Mouse (Mus musculus) megakaryocyte-erythroid progenitor cell, adult 5-6 weeks (primary cell): ENCODE data around the gene Mcrip1. TPM values are rescaled to one million over a fixed set of nuclear protein-coding genes. Genes with fewer than 3 reads are reported as not detected.

Experiments used
- ATAC-seq: replicated peaks from 2 replicates; pipeline ENCODE4 v1.8.0; 2016; ENCODE audit warnings: mild to moderate bottlenecking, inconsistent platforms; ENCODE audit not compliant: severe bottlenecking, poor library complexity, low FRiP score, low TSS enrichment
- total RNA-seq, 2 experiments: library from RNA; stranded (forward) in 1 of 2; stranded (reverse) in 1 of 2; fragments of 200-1000, 215-1000 nt in 1 of 2; fragments of >200 nt in 1 of 2; fragmentation: Nextera tagmentation in 1 of 2; gene quantifications; 2 replicates each; pipeline ENCODE4 v1.2.3; 2014 to 2017

Gene Mcrip1
- total RNA-seq, 2 experiments from 2014 or later: 18.8 to 60.4 TPM

- ATAC-seq: no peak
These were observed 51.3 kb downstream of the Mcrip1 start for GRCm38 (mm10) chr11:120498226-120498625.

- no peak for ATAC-seq
These were observed 52.1 kb downstream of the Mcrip1 start for GRCm38 (mm10) chr11:120497436-120497835.

GRCm38 (mm10) chr11:120493911-120494310 is 55.6 kb downstream of the Mcrip1 start:
- ATAC-seq: no peak

- ATAC-seq: no peak
These were observed 56.2 kb downstream of the Mcrip1 start for GRCm38 (mm10) chr11:120493351-120493750.

Other genes starting within 250 kb of the Mcrip1 start
Only the 30 nearest of the 34 such genes appear.
- gene Actg1, start 201.2 kb downstream of the Mcrip1 start, total RNA-seq (2014; fragmentation: Nextera tagmentation): 774 and 823 TPM in 2 replicates
- 492 and 662 TPM in 2 replicates for gene Actg1, start 201.2 kb downstream of the Mcrip1 start, total RNA-seq (2017)
- not detected in 2 replicates for gene Fscn2, start 188.2 kb downstream of the Mcrip1 start, total RNA-seq (2014; fragmentation: Nextera tagmentation)
- not detected in 2 replicates for gene Fscn2, start 188.2 kb downstream of the Mcrip1 start, total RNA-seq (2017)
- 31.0 and 34.7 TPM in 2 replicates for gene Faap100, start 171.0 kb downstream of the Mcrip1 start, total RNA-seq (2014; fragmentation: Nextera tagmentation)
- gene Faap100, start 171.0 kb downstream of the Mcrip1 start, total RNA-seq (2017): 11.3 and 11.6 TPM in 2 replicates
- gene Nploc4, start 112.0 kb downstream of the Mcrip1 start, total RNA-seq (2014; fragmentation: Nextera tagmentation): 59.3 and 65.2 TPM in 2 replicates
- 32.5 and 41.1 TPM in 2 replicates for gene Nploc4, start 112.0 kb downstream of the Mcrip1 start, total RNA-seq (2017)
- gene Tspan10, start 107.1 kb downstream of the Mcrip1 start, total RNA-seq (2014; fragmentation: Nextera tagmentation): not detected in 2 replicates
- not detected in 2 replicates for gene Tspan10, start 107.1 kb downstream of the Mcrip1 start, total RNA-seq (2017)
- gene Pde6g, start 96.2 kb downstream of the Mcrip1 start, total RNA-seq (2014; fragmentation: Nextera tagmentation): 0.37 TPM in 1 of 2 replicates, not detected in the other
- gene Pde6g, start 96.2 kb downstream of the Mcrip1 start, total RNA-seq (2017): 0.38 TPM in 1 of 2 replicates, not detected in the other
- 8.0 and 20.5 TPM in 2 replicates for gene Oxld1, start 91.7 kb downstream of the Mcrip1 start, total RNA-seq (2014; fragmentation: Nextera tagmentation)
- 14.0 and 27.9 TPM in 2 replicates for gene Oxld1, start 91.7 kb downstream of the Mcrip1 start, total RNA-seq (2017)
- gene Ccdc137, start 91.6 kb downstream of the Mcrip1 start, total RNA-seq (2014; fragmentation: Nextera tagmentation): 36.1 and 67.6 TPM in 2 replicates
- 70.0 and 99.8 TPM in 2 replicates for gene Ccdc137, start 91.6 kb downstream of the Mcrip1 start, total RNA-seq (2017)
- 11.2 and 14.7 TPM in 2 replicates for gene Arl16, start 82.1 kb downstream of the Mcrip1 start, total RNA-seq (2014; fragmentation: Nextera tagmentation)
- gene Arl16, start 82.1 kb downstream of the Mcrip1 start, total RNA-seq (2017): 8.8 and 21.9 TPM in 2 replicates
- 165 and 221 TPM in 2 replicates for gene Mrpl12, start 65.1 kb downstream of the Mcrip1 start, total RNA-seq (2014; fragmentation: Nextera tagmentation)
- gene Mrpl12, start 65.1 kb downstream of the Mcrip1 start, total RNA-seq (2017): 151 and 192 TPM in 2 replicates
- gene Slc25a10, start 57.9 kb downstream of the Mcrip1 start, total RNA-seq (2014; fragmentation: Nextera tagmentation): 16.9 and 27.2 TPM in 2 replicates
- 17.6 and 18.8 TPM in 2 replicates for gene Slc25a10, start 57.9 kb downstream of the Mcrip1 start, total RNA-seq (2017)
- gene Gcgr, start 19.0 kb downstream of the Mcrip1 start, total RNA-seq (2014; fragmentation: Nextera tagmentation): not detected in 2 replicates
- not detected in 2 replicates for gene Gcgr, start 19.0 kb downstream of the Mcrip1 start, total RNA-seq (2017)
- gene Ppp1r27, start 1.4 kb upstream of the Mcrip1 start, total RNA-seq (2014; fragmentation: Nextera tagmentation): not detected in 2 replicates
- not detected in 2 replicates for gene Ppp1r27, start 1.4 kb upstream of the Mcrip1 start, total RNA-seq (2017)
- 236 and 270 TPM in 2 replicates for gene P4hb, start 23.5 kb upstream of the Mcrip1 start, total RNA-seq (2014; fragmentation: Nextera tagmentation)
- 334 and 373 TPM in 2 replicates for gene P4hb, start 23.5 kb upstream of the Mcrip1 start, total RNA-seq (2017)
- gene Arhgdia, start 31.9 kb upstream of the Mcrip1 start, total RNA-seq (2014; fragmentation: Nextera tagmentation): 248 and 334 TPM in 2 replicates
- gene Arhgdia, start 31.9 kb upstream of the Mcrip1 start, total RNA-seq (2017): 96.3 and 154 TPM in 2 replicates
- 157 and 232 TPM in 2 replicates for gene Alyref, start 48.6 kb upstream of the Mcrip1 start, total RNA-seq (2014; fragmentation: Nextera tagmentation)
- 208 and 278 TPM in 2 replicates for gene Alyref, start 48.6 kb upstream of the Mcrip1 start, total RNA-seq (2017)
- gene Anapc11, start 48.7 kb upstream of the Mcrip1 start, total RNA-seq (2014; fragmentation: Nextera tagmentation): 84.0 and 110 TPM in 2 replicates
- gene Anapc11, start 48.7 kb upstream of the Mcrip1 start, total RNA-seq (2017): 21.9 and 27.6 TPM in 2 replicates
- 3.3 TPM in 1 of 2 replicates, not detected in the other for gene Npb, start 58.8 kb upstream of the Mcrip1 start, total RNA-seq (2014; fragmentation: Nextera tagmentation)
- gene Npb, start 58.8 kb upstream of the Mcrip1 start, total RNA-seq (2017): not detected in 2 replicates
- 74.6 and 87.3 TPM in 2 replicates for gene Pcyt2, start 68.2 kb upstream of the Mcrip1 start, total RNA-seq (2014; fragmentation: Nextera tagmentation)
- 28.5 and 29.6 TPM in 2 replicates for gene Pcyt2, start 68.2 kb upstream of the Mcrip1 start, total RNA-seq (2017)
- 62.8 and 79.3 TPM in 2 replicates for gene Sirt7, start 75.5 kb upstream of the Mcrip1 start, total RNA-seq (2014; fragmentation: Nextera tagmentation)
- gene Sirt7, start 75.5 kb upstream of the Mcrip1 start, total RNA-seq (2017): 39.8 and 48.3 TPM in 2 replicates
- gene Mafg, start 83.9 kb upstream of the Mcrip1 start, total RNA-seq (2014; fragmentation: Nextera tagmentation): 26.0 and 31.6 TPM in 2 replicates
- 11.7 and 12.2 TPM in 2 replicates for gene Mafg, start 83.9 kb upstream of the Mcrip1 start, total RNA-seq (2017)
- 0.13 and 1.1 TPM in 2 replicates for gene Pycr1, start 94.0 kb upstream of the Mcrip1 start, total RNA-seq (2014; fragmentation: Nextera tagmentation)
- gene Pycr1, start 94.0 kb upstream of the Mcrip1 start, total RNA-seq (2017): 1.5 TPM in 1 of 2 replicates, not detected in the other
- gene Myadml2, start 98.4 kb upstream of the Mcrip1 start, total RNA-seq (2014; fragmentation: Nextera tagmentation): 6.3 TPM in 1 of 2 replicates, not detected in the other
- not detected in 2 replicates for gene Myadml2, start 98.4 kb upstream of the Mcrip1 start, total RNA-seq (2017)
- not detected in 2 replicates for gene Notum, start 111.4 kb upstream of the Mcrip1 start, total RNA-seq (2014; fragmentation: Nextera tagmentation)
- gene Notum, start 111.4 kb upstream of the Mcrip1 start, total RNA-seq (2017): not detected in 2 replicates
- gene Aspscr1, start 123.2 kb upstream of the Mcrip1 start, total RNA-seq (2014; fragmentation: Nextera tagmentation): 79.5 and 108 TPM in 2 replicates
- 15.5 and 52.7 TPM in 2 replicates for gene Aspscr1, start 123.2 kb upstream of the Mcrip1 start, total RNA-seq (2017)
- gene Cenpx, start 164.0 kb upstream of the Mcrip1 start, total RNA-seq (2014; fragmentation: Nextera tagmentation): 132 and 157 TPM in 2 replicates
- gene Cenpx, start 164.0 kb upstream of the Mcrip1 start, total RNA-seq (2017): 95.0 and 99.4 TPM in 2 replicates
- gene Lrrc45, start 164.2 kb upstream of the Mcrip1 start, total RNA-seq (2014; fragmentation: Nextera tagmentation): 25.3 and 34.4 TPM in 2 replicates
- 37.0 and 38.1 TPM in 2 replicates for gene Lrrc45, start 164.2 kb upstream of the Mcrip1 start, total RNA-seq (2017)
- gene Rac3, start 171.7 kb upstream of the Mcrip1 start, total RNA-seq (2014; fragmentation: Nextera tagmentation): 1.6 and 2.9 TPM in 2 replicates
- gene Rac3, start 171.7 kb upstream of the Mcrip1 start, total RNA-seq (2017): not detected in 2 replicates
- 12.7 and 14.9 TPM in 2 replicates for gene Dcxr, start 177.6 kb upstream of the Mcrip1 start, total RNA-seq (2014; fragmentation: Nextera tagmentation)
- gene Dcxr, start 177.6 kb upstream of the Mcrip1 start, total RNA-seq (2017): 6.2 and 10.2 TPM in 2 replicates
- not detected in 2 replicates for gene Cbr2, start 182.4 kb upstream of the Mcrip1 start, total RNA-seq (2014; fragmentation: Nextera tagmentation)
- not detected in 2 replicates for gene Cbr2, start 182.4 kb upstream of the Mcrip1 start, total RNA-seq (2017)